Mouse (Mus musculus) testis, adult 2 months (tissue): ENCODE measurements around the gene Gng5.

Experiments
- CTCF ChIP-seq: fragments of 200-500 bp; IDR thresholded peaks from 2 replicates; pipeline ENCODE4 v1.5.1; 2012; ENCODE audit warnings: low read depth, mild to moderate bottlenecking, inconsistent platforms, low read length, moderate library complexity; ENCODE audit not compliant: control insufficient read depth, insufficient read depth, insufficient replicate concordance
- POLR2A ChIP-seq: fragments of 200-500 bp; IDR thresholded peaks from 2 replicates; pipeline ENCODE4 v1.6.1; 2012; ENCODE audit warnings: low read depth, mild to moderate bottlenecking, inconsistent platforms, low read length, moderate library complexity; ENCODE audit not compliant: control insufficient read depth

DNA sequence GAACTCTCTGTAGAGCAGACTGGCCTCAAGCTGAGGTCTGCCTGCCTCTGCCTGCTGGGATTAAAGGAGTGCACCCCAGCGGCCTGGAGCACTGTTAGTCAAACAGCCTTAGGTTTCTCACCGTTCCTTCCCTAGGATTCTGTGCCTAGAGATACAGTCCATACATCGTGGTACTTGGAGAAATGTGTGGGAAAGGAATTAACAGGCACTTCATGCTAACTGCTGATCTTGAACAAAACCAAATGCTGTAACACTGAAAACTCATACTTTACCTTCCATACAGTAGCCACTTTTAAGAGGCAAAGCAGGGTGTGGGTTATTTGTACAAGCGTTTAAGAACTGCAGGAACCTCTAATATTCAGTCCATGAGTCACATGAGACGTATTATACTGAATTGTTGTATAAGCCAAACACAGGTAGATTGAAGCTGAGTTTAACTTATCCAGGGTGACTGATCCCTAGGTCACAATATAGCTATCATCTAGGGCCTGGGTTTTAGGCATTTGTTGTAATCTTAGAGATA, 2.1 kb downstream of the Gng5 start:
- TF ChIP-seq POLR2A (no peak), CTCF (no peak)
